Mouse (Mus musculus): ENCODE results near the gene Cd84.
"Not testable (repeated sequence)": the region's sequence is repeated elsewhere in the genome, so short reads cannot be mapped to it uniquely, and the experiment has no call there.

DNA sequence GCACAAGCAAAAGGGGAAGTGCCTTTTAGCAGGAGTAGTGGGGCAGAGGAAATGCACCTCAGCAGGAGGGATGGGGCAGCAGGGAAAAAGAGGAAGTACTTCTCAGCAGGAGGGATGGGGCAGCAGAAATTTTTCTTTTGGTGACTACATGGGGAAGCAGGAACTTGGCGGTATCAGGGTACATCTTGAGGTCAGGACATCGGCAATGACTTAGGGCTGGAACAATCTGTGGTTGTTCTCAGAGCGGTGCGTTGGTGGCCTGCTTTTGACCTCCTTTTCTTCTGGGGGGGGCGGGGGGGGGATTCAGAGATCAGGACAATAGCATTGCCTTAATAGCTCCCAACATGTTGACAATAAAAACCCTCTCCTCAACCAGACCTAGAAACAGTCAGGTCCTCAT lies 55.9 kb downstream of the Cd84 start, which contains the start of gene Gm10521:
- not testable (repeated sequence) for TF ChIP-seq CTCF (IDR thresholded peaks at IDR 0.05; ENCODE audit: borderline replicate concordance, insufficient read depth, low read length); POLR2A (IDR thresholded peaks at IDR 0.05; ENCODE audit: low read depth, low read length)

All from embryonic fibroblast, embryonic 13.5 days (primary cell).